Mouse (Mus musculus) subcutaneous adipose tissue, adult 2 months (tissue): Measurements from ENCODE around the gene Tnnt3. TPM values are rescaled to one million over a fixed set of nuclear protein-coding genes. Genes with fewer than 3 reads are reported as not detected.

Source experiments
- polyA plus RNA-seq: library from polyadenylated mRNA; depleted of rRNA; stranded (reverse); fragments of >200 nt; gene quantifications from 2 replicates; pipeline ENCODE4 v1.2.3, GENCODE M21; 2012; ENCODE audit warnings: low replicate concordance; rRNA removed

Gene Tnnt3
- polyA plus RNA-seq: 0.37 and 6.9 TPM in 2 replicates

GRCm38 (mm10) chr7:142498575-142498974 is at the start of gene Tnnt3:
Gene Tnnt3 (plus strand): TSS chr7:142498836.

GRCm38 (mm10) chr7:142460636-142461077 is 38.0 kb upstream of the Tnnt3 start, which contains the start of gene Lsp1:
Gene Lsp1 (plus strand): TSS chr7:142460809.

GRCm38 (mm10) chr7:142532671-142533058 is 34.0 kb downstream of the Tnnt3 start, which contains the start of gene Mrpl23:
Gene Mrpl23 (plus strand): TSS chr7:142532686.

Other genes with a start within 250 kb of the Tnnt3 start
- not detected in 2 replicates for gene Gm2431, start 240.5 kb upstream of the Tnnt3 start, polyA plus RNA-seq
- gene Gm4559, start 224.5 kb upstream of the Tnnt3 start, polyA plus RNA-seq: not detected in 2 replicates
- gene Krtap5-1, start 201.7 kb upstream of the Tnnt3 start, polyA plus RNA-seq: not detected in 2 replicates
- not detected in 2 replicates for gene Krtap5-4, start 195.3 kb upstream of the Tnnt3 start, polyA plus RNA-seq
- gene Ifitm10, start 125.1 kb upstream of the Tnnt3 start, polyA plus RNA-seq: 3.4 and 6.1 TPM in 2 replicates
- 1.5 and 1.8 TPM in 2 replicates for gene Gm49369, start 116.2 kb upstream of the Tnnt3 start, polyA plus RNA-seq
- gene Ctsd, start 110.8 kb upstream of the Tnnt3 start, polyA plus RNA-seq: 2,649 and 4,302 TPM in 2 replicates
- gene Syt8, start 64.0 kb upstream of the Tnnt3 start, polyA plus RNA-seq: 11.9 TPM in 1 of 2 replicates, not detected in the other
- 0.60 and 31.9 TPM in 2 replicates for gene Tnni2, start 57.0 kb upstream of the Tnnt3 start, polyA plus RNA-seq
- 237 and 1,012 TPM in 2 replicates for gene Lsp1, start 38.0 kb upstream of the Tnnt3 start, polyA plus RNA-seq
- gene Mrpl23, start 33.9 kb downstream of the Tnnt3 start, polyA plus RNA-seq: 15.2 and 29.9 TPM in 2 replicates
- gene Igf2, start 168.0 kb downstream of the Tnnt3 start, polyA plus RNA-seq: 25.9 and 32.9 TPM in 2 replicates
- not detected in 2 replicates for gene Gm49394, start 171.1 kb downstream of the Tnnt3 start, polyA plus RNA-seq
- not detected in 2 replicates for gene Ins2, start 244.5 kb downstream of the Tnnt3 start, polyA plus RNA-seq